Mouse (Mus musculus): ENCODE data around the gene Phf7.

Gene Phf7

DNA sequence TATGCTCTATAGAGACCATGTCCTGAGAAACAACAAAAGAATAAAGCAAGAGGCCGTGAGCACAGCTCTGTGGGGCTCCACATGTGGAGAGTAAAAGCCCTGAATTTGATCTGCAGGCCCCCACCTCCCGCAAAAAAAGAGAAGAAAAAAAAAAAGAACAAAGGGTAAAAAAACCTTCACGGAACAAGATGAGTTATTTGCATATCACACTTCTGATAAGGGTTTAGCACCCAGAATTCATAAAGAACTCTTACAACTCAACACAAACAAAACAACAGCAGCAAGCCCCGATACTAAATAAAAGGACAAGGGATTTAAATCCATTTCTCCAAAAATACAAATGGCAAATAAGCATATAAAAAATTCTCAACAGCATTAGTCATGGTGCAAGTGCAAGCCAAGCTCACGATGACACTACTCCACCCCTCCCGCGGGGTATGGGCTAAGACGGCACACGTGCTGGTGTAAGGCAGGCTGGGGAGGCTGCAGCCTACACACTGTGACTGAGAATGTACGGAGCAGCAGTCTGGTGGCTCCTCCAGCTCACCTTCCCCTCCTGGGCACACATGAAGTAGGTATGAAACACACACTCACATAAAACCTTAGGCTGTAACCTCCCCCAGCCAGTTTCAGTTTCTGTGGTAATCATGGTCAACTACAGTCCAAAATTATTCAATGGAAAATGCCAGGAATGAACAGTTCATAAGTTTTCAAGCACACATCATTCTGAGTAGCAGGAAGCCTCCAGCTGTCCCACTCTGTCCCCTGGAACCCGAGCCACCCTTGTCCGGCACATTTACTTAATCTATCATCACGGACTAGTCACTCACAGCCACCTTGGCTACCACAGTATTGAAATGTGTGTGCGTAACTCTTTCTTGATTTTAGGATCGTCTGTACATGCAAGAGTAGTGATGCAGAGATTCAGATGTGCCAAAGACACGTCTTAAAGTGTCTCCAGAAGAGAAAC, 53.3 kb downstream of the Phf7 start:
- DNase-seq (ENCODE audit: low spot score) = no peak

DNA sequence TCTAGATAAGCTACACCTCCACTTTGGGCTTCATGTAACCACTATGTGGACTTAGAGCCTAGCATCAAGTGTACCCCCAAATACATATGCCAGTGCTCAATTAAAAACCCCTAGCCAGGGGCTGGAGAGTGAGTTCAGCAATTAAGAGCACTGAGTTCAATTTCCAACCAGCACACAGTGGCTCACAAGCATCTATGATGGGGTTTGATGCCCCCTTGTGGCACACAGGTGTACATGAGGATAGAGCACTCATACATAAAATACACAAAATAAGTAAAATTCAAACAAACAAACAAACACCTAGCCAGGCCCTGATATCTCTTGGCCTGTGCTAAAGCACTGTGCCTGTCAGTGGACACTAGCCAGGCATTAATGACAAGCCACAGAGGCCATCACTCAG, 55.1 kb downstream of the Phf7 start:
- peak; percentile 45 for DNase-seq (ENCODE audit: low spot score)

DNA sequence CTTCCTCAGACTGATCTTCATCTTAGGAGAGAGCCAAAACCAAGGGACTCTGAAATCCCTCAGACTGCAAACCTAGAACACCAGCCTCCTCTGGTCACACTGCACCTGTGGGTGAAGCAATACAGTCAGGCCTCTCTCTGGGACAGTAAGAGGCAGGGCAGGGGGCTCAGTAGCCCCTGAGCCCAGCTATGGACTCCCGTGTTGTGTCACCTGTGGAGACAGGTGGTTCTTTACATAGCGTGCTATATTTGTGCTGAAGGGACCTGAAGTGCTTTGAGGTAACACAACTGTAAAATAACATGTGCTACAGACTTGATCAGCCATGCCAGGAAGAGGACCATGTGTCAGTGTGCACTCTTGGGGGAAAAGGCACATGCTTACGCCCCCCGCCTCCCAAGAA, 55.6 kb downstream of the Phf7 start:
- DNase-seq (ENCODE audit: low spot score) = no peak

DNA sequence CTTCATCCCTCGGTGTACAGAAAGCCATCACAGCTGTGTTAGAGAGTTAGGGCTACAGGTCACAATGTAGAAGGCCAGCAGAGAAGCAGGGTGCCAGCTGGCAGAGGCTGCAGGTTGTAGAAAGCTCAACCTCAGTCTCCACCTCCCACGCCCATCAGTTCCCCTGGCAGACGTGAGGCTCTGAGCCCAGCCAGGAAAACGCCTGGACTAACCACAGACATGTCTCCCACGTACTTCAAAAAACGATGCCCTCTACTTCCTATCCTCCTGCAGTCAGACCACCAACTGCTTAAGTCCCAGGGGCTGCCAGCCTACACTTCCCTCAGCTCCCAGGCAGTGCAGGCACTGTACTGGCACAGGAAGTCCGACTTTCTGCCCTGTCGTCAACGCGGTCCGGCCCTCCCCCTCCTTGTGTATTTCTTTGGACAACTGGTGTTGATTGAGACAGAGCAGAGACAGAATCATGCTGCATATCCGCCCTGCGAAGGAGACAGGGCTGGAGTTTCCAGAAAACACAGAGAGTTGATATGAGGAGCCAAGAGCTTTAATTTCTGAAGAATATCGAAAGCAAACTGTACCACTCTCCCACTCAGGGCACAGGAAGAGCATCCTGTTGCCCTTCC, 56.1 kb downstream of the Phf7 start:
- no peak for DNase-seq (ENCODE audit: low spot score)

GRCm38 (mm10) chr14:31194441-31194840, 56.7 kb downstream of the Phf7 start:
- no peak for DNase-seq (ENCODE audit: low spot score)

- DNase-seq (ENCODE audit: low spot score) = no peak
Measured at GRCm38 (mm10) chr14:31193791-31194190, 57.3 kb downstream of the Phf7 start.

DNA sequence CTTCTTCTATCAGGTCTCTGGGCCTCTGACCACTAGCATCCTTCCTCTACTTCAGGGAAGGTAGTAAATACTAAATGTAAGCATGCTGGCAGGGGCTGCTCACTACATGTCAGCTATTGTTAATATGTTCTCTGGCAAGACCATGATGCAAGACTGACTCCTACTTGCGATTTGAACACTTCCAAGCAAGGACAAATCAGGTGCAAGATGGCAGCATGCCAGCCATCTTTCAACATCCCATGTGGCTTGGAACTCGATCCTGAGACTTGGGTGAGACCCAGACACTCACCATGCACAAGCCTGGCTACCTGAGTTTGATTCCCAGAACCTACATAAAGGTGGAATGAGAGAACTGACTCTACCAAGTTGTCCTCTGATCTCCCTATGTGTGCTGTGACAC, 59.2 kb downstream of the Phf7 start:
- DNase-seq (ENCODE audit: low spot score) = no peak

GRCm38 (mm10) chr14:31189348-31189747, 61.8 kb downstream of the Phf7 start:
- DNase-seq (ENCODE audit: low spot score) = no peak

DNA sequence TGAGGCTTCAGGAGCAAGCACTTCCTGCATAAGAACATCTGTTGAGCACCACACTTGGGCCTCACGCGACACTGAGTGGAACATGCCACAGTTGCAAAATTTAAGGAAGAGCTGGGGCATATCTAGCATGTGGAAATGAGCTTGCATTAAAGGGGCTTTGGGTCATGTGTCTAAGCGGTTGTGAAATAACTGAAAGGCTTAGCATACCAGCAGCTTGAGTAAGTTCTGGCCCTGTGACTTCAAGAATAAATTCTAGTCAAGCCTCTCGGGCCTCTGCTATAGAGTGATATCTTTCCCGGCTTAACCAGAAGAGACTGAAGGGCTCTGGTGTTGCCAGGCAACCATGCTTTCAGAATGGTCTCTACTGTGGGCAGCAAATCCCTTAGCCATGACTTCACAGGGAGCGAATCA, 62.3 kb downstream of the Phf7 start:
- no peak for DNase-seq (ENCODE audit: low spot score)
